Mouse (Mus musculus) telencephalon, adult 2 months (tissue): ENCODE results near the gene Ank.

ENCODE experiments used
- DNase-seq: peaks from one replicate; pipeline ENCODE4 v3.0.0-alpha.2; 2011; ENCODE audit warnings: low read depth, low spot score

Ank gene

GRCm38 (mm10) chr15:27630601-27631383, 164.3 kb downstream of the Ank start, which contains the start of gene Otulin:
TSS of gene Otulin (minus strand) at chr15:27630693.
- peak; percentile 92 for DNase-seq

GRCm38 (mm10) chr15:27633941-27634900, 167.7 kb downstream of the Ank start:
- no peak for DNase-seq

DNA sequence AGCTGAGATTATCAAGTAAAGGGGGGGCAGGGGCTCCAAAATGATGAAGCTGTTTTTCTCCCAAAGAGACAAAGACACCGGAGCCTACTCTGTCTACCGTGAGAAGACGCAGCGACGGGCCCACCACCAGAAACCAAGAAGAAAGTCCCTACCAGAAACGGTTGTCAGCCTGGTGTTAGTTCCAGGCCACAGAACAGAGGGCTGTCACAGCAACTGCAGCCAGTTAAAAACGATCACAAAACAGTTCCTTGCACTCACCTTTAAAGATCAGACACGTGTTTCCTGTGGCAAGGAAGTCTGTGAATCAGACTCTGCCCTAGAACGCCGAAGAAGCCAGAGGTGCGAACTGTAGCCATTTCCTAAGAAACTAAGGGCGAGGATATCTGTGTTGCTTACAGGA, 174.7 kb downstream of the Ank start:
- no peak for DNase-seq

DNA sequence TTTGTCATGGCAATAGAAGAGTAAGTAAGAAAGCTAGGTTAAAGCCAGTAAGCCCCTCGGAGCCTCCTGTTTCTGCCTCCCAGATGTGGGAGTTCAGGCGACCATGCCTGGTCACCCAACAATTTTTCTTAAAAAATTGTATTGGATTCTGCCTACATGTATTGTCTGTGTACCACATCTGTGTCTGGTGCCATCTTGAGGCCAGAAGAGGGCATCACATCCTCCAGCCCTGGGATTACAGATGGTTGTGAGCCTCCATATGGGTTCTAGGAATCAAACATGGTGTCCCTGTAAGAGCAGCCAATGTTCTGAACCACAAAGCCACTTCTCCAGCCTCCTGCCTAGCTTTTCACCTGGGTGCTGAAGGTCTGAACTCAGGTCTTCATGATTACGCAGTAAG, 176.4 kb downstream of the Ank start:
- no peak for DNase-seq
